Mouse (Mus musculus) adrenal gland, postnatal 4 days (tissue): Measurements from ENCODE around the gene Msln. TPM values are rescaled to one million over a fixed set of nuclear protein-coding genes. Genes with fewer than 3 reads are reported as not detected.

Experiments
- DNase-seq, 2 experiments: peaks; one replicate each; pipeline ENCODE4 v3.0.0; 2021 to 2022; ENCODE audit warnings: low spot score in 2 of 2, mixed read lengths in 2 of 2
- microRNA-seq: library from miRNA; unstranded; fragments of <30 nt; microRNA quantifications from one replicate; pipeline ENCODE4 v1.2.0, GENCODE M21; 2021
- total RNA-seq, 2 experiments: library from RNA; stranded (reverse); gene quantifications; 2 replicates each; pipeline ENCODE4 v1.2.3; 2021

Gene Msln
- total RNA-seq, 2 experiments from 2014 or later: 16.3 to 19.1 TPM

DNA sequence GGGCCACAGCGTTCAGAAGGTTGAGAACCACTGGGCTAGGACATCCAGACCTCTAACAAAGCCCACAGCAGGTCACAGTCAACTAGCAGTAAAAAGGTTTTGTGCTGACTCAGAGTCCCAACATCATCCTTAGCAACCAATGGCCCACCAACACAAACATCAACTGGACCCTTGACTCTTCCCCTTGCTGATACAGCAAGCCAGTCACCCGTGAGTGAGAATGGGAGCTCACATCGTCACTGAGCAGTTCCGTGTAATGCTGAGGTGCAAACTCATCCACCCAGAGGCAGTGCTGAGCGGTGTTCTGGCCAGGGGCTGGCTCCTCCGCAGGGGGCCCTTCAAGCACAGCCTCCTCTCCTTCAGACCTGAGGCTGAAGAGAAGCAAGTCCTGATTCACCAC lies 28.9 kb downstream of the Msln start:
- DNase-seq: no peak

DNA sequence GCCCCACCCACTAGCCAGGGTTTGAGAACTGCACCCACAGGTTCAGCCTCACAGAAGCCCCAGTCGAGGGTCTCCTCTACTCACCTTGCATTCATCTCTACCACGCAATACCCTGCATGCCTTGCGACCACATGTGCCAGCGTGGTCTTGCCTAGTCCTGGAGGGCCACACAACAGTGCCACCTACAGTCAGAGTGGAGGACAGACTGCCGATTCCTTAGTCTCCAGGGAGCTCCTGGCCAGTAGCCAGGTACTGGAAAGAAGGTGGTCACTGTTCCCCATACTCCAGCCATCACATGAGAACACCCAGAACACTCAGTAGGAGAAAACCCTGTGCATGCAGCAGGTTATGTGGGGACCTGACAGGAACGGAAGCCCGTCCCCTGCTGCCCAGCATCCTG lies 30.3 kb downstream of the Msln start:
- DNase-seq: no peak

DNA sequence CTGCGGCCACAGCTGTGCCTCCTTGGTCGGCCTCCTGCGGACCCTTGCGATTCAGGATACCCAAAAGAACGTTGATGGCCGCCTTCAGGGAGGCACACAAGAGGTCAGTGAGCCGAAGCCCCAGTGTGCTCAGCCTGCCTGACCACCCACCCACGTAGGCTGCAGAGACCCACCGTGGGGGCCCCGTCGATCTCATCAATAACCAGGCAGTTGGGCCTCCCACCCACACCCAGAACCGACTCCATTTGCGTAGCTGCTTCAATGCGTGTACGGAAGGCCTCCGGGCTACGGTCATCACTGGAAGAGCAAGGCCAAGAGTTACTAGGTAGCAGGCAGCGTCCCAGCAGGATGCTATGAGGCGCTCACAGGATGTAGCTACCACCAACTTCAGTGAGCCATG lies 30.7 kb downstream of the Msln start:
- DNase-seq: no peak

DNA sequence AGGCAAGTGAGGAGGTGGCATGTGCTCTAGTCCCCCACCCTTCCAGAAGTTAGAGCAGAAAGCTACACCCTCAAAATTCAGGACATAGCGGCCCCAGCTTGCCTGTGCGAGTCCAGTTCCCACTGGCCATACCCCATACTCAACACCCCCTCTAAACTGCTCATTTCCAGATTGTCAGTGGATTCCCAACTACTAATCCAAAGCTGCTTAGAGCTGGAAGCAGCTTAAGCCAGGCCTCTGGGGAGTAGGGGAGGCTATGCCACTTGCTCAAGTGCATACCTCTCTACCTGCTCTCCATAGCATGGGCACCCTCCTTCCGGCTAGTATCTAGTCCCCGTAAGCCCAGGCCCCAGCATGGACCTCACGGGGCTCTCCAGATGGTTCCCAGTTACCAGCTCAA lies 32.7 kb downstream of the Msln start:
- DNase-seq: no peak

DNA sequence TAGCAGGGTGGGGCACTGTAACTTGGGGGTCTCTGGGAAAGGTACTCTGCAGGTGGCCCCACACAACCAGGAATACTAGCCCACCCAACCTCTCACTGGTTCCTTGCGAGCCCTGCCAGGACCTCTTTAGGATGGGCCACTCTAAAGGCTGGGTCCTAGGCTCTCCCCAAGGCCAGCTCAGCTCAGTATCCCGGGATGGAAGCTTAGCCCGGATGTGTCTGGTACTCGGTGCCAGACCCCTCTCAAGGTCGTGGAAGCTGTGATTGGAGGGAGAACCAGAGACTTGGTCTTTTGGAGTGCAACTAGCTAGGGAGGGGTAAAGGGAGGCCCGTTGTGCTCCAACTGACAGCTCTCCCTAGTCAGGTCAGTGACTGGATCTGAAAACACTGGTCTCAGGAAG lies 36.5 kb downstream of the Msln start:
- DNase-seq: no peak

DNA sequence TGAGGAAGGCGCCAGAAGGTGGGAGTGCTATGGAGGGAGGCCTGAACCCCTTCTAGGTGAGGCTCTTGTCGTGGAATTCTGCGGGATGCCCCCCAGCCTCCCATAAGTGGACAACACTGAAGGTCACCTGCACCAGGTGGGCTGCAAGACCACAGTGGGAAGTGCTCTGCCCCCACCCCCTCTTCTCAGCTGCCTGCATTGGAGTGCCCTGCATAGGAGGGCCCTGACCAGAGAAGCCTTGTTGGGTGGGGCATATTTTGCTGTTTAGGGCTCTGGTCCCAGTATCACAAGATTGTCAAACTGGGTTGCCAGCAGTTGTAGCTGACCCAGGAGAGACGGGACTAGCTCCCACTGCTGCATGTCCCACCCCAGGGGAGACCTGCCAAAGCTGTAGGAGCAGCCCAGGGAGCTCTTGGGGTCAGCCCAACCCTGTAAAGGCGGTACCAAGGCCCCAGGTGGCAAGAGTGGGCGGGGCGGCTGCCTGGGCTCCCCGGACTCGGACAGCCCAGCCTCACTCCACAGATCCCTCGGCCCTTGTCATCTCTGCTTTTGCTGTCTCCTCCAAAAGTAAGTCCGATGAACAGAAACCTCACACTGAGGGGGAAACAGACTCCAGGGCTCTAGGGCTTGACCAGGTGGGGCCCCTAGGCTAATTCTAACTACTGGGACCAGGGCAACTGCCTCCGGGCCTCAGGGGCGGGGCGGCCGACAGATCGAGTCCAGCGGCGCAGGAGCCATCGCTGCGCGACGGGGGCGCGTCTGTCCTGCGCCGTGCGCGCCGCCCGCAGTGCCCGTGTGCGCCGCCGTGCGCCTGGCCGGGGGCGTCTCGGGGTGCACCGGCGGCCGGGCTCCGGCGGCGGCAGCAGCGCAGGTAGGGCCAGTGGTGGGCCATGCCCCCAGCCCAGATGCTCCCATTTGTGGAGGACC lies 37.2 kb downstream of the Msln start, which contains the start of gene Gng13:
Gng13 (plus strand) TSS at position 461 of the 927 bp plus-strand sequence.
- DNase-seq: no peak

DNA sequence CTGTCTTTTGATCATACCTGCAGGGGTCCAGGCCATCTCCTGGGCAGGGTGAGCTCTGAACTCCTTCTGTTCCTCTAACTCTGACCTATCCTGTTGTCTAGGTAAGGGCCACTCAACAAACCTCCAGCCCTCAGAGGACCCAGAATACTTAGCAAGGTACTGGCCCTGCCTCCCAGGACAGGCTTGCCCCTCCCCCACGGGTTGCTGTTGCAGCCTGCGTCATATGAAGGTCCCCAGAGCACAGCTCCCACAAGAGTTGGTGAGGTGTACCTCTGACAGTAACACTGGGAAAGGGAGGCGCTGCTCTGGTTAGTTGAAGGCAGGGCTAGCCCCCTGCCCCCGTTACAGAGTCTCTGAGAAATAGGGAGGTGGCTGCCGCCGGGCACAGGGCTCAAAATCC lies 38.0 kb downstream of the Msln start:
- DNase-seq: no peak

DNA sequence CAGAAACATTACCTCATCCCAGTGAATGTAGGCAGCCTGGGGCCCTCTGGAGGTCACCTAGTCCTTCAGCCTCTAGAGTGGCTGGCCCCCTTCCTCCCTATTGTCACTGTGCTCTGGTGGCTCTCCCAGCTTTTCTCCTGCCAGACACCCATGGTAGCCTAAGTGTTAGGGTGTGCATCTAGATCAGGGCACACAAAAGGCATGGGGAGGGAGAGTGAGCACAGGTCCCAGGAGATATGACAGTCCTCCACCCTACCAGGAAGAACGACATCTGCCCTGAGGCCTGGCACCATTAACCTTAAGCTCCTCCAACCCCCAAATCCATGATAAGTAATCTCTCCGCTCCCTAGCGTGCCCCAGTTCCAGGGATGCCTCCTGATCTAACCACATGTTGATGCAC lies 38.6 kb downstream of the Msln start:
- DNase-seq: no peak

DNA sequence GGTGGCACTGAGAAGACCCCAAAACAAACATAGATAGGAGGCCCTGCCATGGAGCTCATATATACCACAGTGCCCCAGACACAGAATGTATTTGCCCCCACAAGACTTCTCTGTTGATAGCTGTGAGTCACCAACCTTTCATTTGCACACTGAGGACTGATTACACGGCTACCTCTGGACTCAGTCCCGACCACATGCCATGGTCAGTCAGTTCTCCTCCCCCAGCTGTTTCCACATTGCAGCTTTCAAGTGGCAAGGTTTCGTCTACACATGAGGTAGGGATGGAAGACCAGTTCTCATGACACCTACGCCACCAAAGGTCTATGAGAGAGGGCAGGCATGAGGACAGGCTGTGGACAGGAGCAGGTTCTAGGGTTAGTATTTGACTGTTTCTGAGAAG lies 43.0 kb downstream of the Msln start:
- DNase-seq: no peak

DNA sequence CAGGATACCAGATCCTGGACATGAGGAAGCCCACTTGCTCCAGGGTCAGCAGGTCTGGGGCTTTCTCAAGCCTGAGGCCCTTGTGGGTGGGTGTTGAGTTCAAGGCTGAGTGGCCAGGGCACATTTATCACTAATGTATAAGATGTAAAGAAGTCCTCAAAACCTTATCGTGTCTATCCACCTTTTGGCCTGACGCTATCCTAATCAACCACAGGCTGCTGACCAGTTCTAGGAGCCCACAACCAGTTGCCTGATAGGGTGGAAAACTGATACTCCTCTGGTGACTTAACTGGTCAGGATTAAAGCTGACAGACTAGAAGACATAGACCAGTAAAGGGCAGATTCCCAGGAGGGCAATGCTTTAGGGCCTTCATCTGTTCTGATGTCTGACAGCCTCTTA lies 44.2 kb downstream of the Msln start:
- DNase-seq: no peak

DNA sequence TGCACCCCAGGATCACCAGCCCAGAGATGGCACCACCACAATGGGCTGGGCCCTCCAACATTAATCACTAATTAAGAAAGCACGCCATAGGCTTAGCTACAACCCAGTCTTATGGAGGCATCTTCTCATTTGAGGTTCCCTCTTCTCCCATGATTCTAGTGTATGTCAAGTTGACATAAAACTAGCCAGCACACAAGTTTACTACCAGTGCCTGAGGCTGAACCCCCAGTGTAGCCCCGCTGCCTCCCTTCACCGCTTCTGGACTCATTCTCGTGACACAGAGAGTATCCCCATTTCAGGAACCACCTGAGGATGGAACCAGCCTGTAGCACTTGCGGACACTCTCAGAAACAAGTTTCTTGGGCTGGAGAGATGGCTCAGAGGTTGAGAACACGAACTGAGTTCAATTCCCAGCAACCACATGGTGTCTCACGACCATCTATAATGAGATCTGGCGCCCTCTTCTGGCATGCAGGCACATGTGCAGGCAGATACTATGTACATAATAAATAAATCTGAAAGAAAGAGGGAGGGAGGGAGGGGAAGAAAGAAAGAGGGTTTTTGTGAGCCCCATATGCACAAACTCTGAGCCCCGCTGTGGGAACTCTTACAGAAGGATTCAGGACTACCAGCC lies 53.2 kb downstream of the Msln start:
- DNase-seq: no peak

Small RNA genes within 50 kb of the gene (microRNA-seq; reads per million reads assigned to microRNA genes)
- gene Gm25083: not detected
- gene Mir6966: not detected

Other genes starting within 250 kb of the Msln start
- 1 to 10 TPM; 2.4 TPM for gene Sox8, start 183.7 kb downstream of the Msln start, total RNA-seq
- 10 to 100 TPM; 32.4 to 34.3 TPM for gene Lmf1, start 175.3 kb downstream of the Msln start, total RNA-seq
- gene Gng13, start 37.2 kb downstream of the Msln start, total RNA-seq: 1 to 10 TPM in 1 of 2 experiments, not detected in 1; 1.8 TPM
- 10 to 100 TPM; 16.2 to 17.7 TPM for gene Chtf18, start 27.0 kb downstream of the Msln start, total RNA-seq
- 10 to 100 TPM; 16.6 to 18.2 TPM for gene Rpusd1, start 26.7 kb downstream of the Msln start, total RNA-seq
- not detected for gene Mslnl, start 18.3 kb downstream of the Msln start, total RNA-seq
- 10 to 100 TPM; 39.5 to 40.8 TPM for gene Narfl, start 19.4 kb upstream of the Msln start, total RNA-seq
- gene Haghl, start 31.3 kb upstream of the Msln start, total RNA-seq: 10 to 100 TPM; 51.4 to 53.4 TPM
- under 1 TPM in 1 of 2 experiments, not detected in 1; 0.22 TPM for gene Ccdc78, start 32.2 kb upstream of the Msln start, total RNA-seq
- gene Fam173a, start 38.5 kb upstream of the Msln start, total RNA-seq: 10 to 100 TPM; 89.1 to 93.5 TPM
- gene AC134908.4, start 41.3 kb upstream of the Msln start, total RNA-seq: not detected
- 10 to 100 TPM; 71.1 to 74.5 TPM for gene Metrn, start 42.8 kb upstream of the Msln start, total RNA-seq
- 10 to 100 TPM; 24.8 to 26.9 TPM for gene Fbxl16, start 54.7 kb upstream of the Msln start, total RNA-seq
- 10 to 100 TPM; 27.8 to 31.0 TPM for gene Wdr24, start 69.2 kb upstream of the Msln start, total RNA-seq
- gene Jmjd8, start 74.5 kb upstream of the Msln start, total RNA-seq: 10 to 100 TPM; 72.9 to 81.8 TPM
- 100 to 1,000 TPM; 210 to 213 TPM for gene Stub1, start 79.0 kb upstream of the Msln start, total RNA-seq
- gene Rhbdl1, start 82.9 kb upstream of the Msln start, total RNA-seq: 10 to 100 TPM; 19.3 to 21.4 TPM
- gene Gm20683, start 87.4 kb upstream of the Msln start, total RNA-seq: 10 to 100 TPM; 13.2 to 15.5 TPM
- gene Rhot2, start 90.5 kb upstream of the Msln start, total RNA-seq: 10 to 100 TPM; 89.6 to 95.0 TPM
- 10 to 100 TPM; 53.1 to 58.9 TPM for gene Wdr90, start 107.1 kb upstream of the Msln start, total RNA-seq
- 100 to 1,000 TPM; 193 to 209 TPM for gene Mcrip2, start 114.4 kb upstream of the Msln start, total RNA-seq
- 10 to 100 TPM; 80.4 to 81.3 TPM for gene Mettl26, start 120.7 kb upstream of the Msln start, total RNA-seq
- 1 to 10 TPM; 5.1 to 5.2 TPM for gene Wfikkn1, start 126.5 kb upstream of the Msln start, total RNA-seq
- 10 to 100 TPM; 36.4 to 38.1 TPM for gene Rab40c, start 165.3 kb upstream of the Msln start, total RNA-seq
- gene Pigq, start 190.6 kb upstream of the Msln start, total RNA-seq: 100 to 1,000 TPM in 1 of 2 experiments, 10 to 100 TPM in 1; 97.7 to 115 TPM
- 1 to 10 TPM in 1 of 2 experiments, under 1 TPM in 1; 0.54 to 1.5 TPM for gene Nhlrc4, start 190.6 kb upstream of the Msln start, total RNA-seq
- gene A930017K11Rik, start 198.2 kb upstream of the Msln start, total RNA-seq: 1 to 10 TPM in 1 of 2 experiments, not detected in 1; 1.1 TPM
- 10 to 100 TPM; 24.0 to 24.2 TPM for gene Capn15, start 231.4 kb upstream of the Msln start, total RNA-seq